Mouse (Mus musculus) urinary bladder, postnatal 36 days (tissue): ENCODE data around the gene Iqgap2.

Source experiments
- DNase-seq, 2 experiments: peaks; one replicate each; pipeline ENCODE4 v3.0.0; 2022; ENCODE audit warnings: low spot score in 2 of 2, mixed read lengths in 1 of 2

Iqgap2 gene

DNA sequence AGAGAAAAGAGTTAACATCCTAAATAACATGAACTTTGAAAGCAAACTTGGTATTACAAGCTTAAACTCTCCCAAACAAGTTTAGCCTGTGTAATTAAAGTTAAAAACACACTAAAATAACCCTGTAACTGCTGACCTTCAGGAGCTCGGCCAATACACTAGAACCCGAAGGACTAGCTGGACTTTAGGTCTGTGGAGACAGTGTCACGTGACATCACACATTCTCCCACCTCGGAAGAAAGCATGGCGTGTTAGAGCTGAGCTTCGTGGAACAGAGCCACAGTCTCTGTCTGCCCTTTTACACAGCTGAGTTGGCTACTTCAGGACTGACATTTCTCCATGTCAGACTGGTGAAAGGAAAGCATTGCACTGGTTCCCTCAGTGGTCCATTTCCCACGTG is 4.3 kb downstream of the Iqgap2 start:
- no peak for DNase-seq

DNA sequence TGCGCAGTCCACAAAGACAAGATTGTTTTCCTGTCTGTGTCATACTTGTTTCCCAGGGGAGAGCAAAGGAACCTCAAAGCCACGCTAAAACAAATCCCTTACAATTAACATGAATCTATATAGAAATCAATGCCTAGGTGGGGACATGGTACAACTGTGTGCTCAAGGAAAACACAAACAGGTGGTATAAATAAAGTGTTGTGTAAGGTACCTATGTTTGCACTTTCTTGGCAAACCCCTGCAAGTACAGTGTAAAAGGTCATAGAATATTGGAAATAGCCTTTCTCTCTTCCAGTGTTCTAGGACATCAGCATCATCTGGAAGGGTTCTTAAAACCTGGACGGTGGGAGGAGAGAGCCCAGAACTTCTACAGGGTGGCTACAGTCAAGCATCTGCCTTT is 7.3 kb downstream of the Iqgap2 start:
- no peak for DNase-seq

DNA sequence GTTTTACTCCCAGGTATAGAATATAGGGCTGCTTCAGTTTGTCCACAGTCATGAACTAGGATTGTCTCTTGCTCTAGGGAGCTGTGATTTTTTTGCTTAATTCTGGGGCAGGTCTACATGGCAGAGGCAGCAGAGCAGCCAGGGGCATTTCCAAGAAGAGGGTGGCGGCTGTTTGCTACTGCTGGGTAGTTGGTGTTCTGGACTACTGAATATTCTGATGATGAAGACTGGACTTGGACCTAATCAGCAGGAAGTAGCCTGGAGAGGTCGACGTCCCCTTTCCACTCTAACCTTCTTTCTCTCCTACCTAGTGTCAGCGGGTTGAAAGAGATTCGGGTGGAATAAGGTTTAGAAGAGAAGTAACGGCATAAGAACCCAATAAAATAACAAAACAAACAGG is 9.7 kb downstream of the Iqgap2 start:
- no peak for DNase-seq

DNA sequence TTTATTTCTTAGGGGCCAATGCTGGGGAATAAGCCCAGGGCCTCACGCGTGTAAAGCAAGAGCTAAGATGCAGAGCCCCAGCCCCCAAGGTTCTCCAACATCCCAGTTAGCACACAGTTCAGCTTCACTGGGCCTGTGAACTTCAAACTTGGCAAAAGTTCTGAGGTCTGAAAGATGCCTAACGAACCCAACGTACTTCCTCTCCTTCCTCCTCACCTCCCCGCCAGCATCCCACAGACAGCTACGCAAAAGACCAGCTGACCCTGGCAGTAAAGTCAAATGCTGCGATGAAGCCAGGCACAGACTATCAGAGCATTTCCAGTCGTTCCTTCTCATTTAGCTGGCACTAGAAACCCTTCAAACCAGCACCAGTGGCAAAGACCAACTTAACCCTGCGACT is 10.3 kb downstream of the Iqgap2 start:
- DNase-seq, result no peak

DNA sequence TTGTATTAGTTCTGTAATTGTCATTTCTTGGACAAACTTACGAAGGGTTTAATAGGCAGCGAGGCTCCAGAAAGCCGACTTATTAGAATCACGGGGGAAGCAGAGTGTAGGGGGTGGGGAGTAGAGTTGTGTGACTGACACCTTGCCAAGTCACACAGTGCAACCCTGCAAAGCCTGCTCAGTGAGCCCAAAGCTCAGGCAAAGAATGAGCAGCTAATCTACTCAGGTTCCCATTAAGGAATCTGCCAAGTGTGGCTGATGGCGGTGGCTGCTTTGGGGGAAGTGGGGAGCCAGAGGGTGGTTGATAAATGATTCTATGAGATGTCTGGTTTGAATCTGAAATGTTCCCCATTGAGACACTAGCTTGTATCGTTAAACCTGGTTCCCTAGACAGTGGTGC is 11.1 kb downstream of the Iqgap2 start:
- DNase-seq, result no peak

DNA sequence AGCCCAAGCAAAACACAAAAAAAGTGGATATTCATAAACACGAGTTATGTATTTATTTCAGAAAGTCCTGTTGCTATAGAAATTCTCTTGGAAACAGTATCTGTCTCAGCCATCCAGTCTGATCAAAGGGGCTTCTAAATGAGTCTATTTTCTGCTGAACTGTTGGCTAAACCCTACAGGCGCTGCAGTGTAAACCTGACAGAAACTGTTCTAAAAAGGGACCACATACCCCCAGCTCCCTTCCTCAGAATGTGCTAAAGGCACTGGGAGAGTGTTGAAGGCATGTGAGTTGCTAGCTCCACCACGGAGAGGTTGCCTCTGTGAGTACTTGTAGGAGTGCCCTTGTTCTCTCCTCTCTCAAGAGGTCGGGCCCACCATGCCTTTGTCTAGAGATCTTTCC is 19.7 kb downstream of the Iqgap2 start:
- no peak for DNase-seq

DNA sequence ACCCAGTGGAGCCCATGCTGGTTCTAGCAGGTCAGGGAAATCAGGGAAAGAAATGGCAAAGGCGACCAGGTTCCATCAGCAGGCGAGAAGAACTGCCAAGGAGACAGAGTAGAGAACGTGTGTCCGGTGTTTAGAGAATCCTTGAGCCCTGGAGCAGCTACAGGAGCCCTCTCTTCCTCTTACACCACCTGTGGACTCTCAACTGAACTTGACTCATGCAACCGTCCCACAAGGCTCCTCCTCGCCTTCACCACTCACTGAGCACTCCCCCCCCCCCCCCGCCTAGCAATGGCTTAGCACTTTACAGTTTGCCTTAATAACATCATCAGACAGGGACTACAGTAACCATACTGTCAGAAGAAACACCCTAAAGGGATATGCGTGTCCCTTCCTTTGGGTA is 21.1 kb downstream of the Iqgap2 start:
- no peak for DNase-seq

DNA sequence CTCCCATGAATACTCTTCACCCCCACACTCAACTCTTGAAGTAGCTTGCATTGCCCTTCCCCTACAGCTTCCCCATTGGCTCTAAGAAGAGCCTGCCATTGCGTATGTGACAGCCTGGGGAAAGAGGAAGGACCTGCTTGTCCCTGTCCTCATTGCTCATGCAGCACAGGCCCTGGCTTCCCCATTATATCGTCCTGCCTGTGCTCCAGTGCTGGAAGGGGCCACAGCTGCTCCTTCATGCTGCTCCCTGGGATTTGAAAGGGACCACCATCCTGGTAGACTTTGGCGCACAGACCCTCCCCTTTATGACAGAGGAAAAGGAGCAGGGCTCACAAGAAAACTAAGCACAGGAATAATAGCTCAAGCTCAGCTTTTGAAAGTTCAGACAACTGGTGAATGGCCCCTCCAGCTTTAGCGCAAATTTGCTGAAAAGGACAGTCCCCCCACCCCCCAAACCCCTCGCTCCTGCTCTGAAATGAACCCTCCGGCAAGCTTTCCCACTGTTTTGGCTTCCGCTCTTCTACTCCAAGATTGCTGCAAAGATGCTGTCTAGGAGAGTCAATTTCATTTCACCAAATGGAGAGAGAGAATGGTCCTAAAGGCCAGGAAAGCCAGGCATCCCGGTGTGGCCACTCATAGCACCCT is 22.7 kb downstream of the Iqgap2 start:
- no peak for DNase-seq

DNA sequence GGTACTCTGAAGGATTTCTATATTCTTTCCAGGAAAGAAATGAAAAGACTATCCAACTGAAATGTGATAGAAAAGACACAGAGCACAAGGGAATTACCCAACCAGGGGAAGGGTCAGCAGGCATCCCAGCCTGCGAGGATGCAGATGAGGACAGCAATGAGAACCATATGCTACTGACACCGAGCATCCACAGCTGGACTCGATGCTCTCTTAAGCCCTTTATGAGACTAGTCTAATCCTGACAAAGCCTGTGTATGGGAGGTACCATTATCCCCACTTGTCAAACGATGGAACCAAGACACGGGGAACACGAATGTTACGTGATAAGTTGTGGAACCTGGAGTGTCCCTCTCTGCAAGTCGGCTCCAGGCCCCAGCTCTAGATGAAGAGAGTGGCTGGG is 29.5 kb downstream of the Iqgap2 start:
- no peak for DNase-seq

DNA sequence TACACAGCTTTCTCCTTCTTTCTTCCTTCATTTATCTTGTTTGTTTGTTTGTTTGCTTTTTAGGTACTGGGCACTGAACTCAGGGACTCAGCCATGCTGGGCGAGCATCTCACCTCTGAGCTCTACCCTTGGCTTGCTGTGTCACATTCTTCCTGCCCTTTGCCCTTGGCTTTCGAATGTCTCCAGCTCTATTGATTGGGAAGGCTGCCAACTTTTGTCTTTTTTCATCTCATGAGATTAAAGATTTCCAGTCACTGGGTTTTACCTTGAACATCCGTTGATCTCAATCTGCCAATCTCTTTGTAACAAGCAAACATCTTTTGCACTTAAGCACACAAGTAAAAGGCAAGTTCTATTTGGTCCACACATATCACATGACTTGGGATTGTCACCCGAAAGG is 32.5 kb downstream of the Iqgap2 start:
- no peak for DNase-seq

DNA sequence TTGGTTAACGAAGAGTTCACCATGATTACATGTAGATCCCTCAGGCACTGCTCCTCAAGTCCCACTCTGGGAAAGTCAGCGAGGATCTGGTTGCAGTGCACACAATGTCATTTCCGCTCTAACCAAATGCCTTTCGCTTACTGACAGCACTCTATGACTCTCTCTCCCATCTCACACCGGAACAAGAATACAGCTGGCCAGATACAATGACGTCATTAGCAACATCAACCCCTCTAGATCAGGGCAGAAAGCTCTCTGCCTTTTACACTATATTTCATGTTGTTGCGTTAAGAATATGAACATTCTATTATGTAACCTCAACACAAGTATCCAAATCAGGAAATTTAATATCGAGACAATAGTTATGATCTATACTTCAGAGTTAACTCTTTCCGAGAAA is 32.9 kb downstream of the Iqgap2 start:
- DNase-seq, result no peak

DNA sequence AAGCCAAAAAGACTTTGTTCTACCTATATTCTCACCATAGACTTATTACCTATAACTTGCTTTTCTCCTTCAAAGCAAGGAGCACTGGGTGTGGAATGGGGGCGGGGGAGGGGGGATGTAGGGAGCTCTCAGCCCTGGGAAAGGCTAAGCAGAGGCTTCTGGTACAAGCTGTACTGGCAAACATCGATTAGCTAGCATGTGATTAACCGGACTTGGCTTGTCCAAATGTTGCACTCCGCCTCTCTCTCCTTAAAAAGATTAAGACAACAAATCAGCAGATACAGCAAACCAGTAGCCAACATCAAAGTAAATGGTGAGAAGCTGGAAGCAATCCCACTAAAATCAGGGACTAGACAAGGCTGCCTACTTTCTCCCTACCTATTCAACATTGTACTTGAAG is 36.2 kb downstream of the Iqgap2 start:
- DNase-seq, result no peak

DNA sequence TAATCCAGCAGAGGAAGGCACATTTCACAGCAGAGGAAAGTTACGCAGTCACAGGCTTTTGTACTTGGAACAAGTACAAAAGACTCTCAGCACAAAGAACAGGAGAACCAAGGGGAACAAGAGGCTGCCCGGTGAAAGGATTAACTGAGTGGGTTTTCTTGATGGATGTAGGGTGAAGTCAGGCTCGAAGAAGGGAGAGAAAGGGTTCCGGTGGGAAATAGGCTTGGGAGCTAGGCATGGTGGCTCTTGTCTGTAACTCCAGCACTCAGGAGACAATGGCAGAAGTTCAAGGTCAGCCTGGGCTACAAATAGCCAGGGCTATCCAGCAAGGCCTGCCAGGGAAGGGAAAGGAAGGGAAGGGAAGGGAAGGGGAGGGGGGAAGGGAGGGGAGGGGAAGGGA is 40.1 kb downstream of the Iqgap2 start:
- DNase-seq, result no peak

DNA sequence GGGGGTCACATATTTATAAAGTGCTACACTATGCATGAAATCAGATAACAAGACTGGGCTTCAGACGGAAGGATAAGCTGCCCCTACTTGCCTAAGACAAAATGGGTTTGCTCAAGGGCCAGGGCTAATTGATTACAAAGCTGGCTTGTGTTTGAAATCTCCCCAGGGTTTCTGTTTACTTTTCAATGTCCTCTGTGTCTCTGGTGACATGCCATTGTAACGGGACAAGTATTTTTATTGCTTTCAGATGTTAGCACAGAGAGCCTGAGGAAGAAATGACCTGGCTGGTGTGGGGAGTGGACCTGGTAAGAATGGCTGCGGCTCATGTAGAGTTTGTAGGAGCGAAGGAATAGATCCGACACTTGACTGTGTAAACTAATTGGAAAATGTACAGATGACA is 41.3 kb downstream of the Iqgap2 start:
- DNase-seq, result no peak

DNA sequence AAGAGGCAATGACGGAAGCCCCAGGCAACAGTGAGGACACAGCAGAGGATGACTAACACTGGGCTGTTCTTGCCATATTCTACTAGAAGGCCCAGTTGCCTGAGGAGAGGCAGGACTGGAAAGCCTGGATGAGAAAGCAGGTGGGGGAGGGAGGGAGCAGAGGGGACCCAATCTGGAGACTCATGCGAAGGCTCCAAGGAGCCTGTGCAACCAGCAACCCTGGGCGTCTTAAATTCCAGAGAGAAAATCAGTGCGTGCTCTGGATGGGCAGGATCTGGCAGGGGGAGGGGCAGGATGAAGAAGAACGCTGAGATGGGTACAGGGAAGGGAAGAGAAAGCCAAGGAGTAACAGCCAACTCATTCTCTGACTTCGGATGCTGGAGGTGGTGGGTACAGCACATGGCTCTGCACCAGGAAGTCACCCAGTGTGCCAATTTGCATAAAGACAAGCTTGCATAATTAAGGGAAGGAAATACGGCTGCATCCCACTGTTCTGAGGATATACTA is 42.2 kb downstream of the Iqgap2 start:
- no peak for DNase-seq

DNA sequence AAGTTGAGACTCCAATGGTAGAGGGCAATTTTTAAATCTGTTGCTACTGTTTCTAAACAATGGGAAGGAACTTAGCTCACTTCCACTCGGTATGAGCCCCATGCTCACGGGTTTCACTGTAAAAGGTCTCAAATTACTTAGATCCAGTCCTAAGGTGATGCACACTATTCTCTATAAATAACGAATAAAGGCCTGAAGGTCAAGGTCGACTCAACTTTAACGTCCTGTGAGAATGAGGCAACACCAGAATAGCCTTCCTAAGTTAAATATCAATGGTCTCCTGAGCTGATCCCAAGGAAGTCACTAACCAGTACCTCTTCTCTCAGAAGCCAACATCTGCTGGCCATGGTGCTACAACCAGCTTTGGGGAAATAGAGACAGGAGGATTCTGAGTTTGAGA is 45.4 kb downstream of the Iqgap2 start:
- DNase-seq, result no peak

DNA sequence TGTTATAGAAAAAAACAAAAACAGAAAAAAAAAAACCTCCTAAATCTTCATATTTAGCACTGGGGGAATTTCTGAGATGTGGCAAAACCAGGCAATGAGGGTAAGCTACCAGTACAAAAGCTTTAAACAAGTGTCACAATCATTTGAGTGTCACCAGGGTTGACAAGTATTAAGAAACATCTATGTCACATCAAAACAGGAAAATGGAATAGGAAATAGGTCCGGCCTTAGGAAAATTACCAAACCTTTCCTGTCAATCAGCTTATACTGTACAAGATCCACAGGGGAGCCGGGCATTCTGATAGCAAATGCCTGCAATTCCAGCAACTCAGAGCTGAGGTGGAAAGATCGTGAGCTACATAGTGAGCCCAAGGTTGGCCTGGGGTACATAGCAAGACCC is 46.8 kb downstream of the Iqgap2 start:
- no peak for DNase-seq

DNA sequence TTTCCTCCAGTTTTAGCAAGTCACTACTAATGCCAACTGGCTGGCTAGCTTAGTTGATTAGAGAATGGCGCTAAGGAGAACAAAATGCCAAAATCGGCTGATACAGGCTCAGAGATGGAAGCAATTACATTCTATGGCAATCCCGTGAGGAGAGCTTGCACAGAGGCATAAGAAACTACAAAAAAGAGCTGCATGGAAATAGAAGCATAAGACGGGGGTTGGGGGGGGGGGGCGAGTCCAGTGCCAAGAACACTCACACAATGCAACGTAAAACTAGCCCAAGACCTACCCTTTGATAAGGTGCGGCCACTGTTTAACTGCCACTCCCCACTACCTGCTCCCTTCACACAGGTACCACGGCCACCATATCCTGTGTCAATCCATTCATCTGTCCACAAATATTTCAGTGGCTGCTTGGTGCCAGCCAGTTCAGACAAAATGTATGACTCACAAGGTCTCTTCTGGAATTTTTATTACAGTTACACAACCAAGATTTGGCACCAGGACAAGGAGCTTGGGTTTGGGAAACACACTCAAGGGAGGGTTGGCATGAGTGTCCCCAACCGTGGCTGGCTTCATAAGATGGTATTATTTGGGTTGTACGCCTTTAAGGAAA is 48.2 kb downstream of the Iqgap2 start:
- peak; percentile 21 to 33 for DNase-seq

DNA sequence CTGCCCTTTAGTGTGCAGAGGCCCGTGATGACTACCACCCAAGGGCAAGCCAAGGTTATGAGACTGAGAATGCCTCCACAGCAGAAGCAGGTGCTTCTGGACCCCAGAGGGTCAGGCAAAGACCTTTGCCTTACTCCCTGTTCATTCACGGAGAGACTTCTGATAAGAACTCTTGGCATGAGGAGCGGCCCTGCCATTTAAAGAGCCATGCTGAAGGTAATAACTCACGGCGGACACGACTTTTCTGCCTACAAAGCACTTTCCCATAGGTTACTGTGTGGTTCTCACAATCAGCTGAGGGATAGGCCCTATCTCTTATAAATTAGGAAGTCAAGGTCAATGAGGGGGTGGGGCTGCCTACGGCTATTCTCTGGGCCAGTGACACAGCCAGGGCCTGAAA is 48.9 kb downstream of the Iqgap2 start:
- no peak for DNase-seq

DNA sequence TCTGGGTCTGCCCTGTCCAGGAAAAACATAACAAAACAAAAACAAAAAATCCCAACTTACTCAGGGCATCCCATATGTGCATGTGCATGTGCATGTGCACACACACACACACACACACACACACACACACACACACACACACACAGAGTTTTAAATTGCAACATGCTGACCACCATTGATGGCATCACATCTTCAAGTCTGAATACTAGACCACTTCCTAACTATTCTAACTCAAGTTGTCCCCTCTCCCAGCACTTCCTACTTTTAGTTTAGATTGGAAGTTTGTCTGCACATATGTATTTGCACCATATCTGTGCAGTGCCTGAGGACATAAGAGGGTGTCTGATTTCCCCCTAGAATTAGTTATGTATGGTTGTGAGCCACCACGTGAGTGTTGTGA is 49.8 kb downstream of the Iqgap2 start:
- DNase-seq, result no peak

DNA sequence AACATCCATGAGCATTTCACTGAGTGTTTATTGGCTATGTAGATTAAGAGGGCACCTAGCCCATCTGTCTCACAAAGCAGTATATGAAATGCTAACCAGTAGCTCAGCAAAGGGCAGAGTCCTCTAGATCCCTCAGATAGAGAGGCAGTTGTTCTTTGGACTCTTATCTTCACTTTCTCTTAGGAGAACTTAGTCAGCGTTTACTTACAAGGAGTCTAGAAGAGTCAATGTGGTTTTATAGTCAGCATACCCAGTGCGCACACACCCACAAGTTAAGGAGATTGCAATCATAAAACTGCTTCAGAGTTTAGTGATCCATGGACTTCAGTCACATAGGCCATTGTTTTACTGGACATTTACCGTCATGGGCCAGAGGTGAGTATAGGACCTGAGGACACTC is 54.8 kb downstream of the Iqgap2 start:
- DNase-seq, result no peak

DNA sequence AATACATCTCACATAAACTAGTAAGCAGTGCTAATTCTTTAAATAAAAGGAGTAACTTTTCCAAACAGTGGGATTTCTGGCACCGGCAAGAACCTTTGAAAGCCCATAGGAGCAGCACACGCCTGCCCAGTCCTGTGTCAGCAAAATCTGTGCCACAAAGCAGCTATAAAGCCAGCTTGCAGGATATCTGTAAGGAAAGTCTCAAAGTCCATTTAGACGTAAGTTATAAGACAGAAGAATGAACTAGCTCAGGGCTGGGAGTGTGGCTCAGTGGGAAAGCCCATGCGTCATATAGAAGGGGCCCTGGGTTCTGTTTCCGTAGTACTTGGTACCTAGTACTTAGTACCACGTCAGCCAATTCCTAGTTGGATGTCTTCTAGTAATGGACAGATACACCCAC is 58.2 kb downstream of the Iqgap2 start:
- DNase-seq, result no peak

DNA sequence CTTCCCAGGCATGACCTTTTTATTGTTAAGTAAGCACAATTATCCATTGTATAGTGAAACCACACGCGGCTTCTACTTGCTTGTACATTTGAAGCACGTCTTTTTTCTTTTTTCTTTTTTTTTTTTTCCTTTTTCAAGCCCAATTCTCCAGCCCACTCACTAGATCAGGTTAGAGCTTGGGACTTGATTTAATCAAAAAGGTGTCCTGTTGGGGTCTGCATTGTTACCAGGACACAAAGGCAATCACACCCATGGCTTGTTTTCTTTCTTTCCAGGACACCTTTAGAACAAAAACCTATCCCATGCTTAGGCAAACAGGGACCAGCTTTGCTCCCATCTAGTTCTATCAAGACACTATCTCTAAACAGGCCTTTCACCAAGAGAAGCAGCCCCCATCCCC is 59.0 kb downstream of the Iqgap2 start:
- no peak for DNase-seq

DNA sequence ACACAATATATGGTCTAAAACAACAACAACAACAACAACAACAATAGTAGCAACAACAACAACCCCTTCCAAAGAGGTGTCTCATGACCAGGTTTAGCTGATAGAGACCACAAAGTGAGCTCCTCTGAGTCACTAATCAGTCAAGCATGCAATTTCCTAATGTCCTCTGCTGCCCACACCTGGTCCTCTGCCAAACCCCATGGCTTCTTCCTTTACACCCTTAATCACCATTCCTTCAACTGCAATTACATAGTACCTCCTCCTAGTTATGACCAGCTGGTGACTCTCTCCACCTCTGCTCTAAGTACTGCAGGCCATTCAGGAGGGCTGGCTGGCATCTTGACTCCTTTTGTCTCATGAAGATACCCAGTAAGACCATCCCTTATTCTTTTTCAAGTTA is 60.0 kb downstream of the Iqgap2 start:
- DNase-seq, result no peak
